Mouse (Mus musculus): Measurements from ENCODE around the gene Mtmr14.

The Mtmr14 gene

GRCm38 (mm10) chr6:113237542-113238270, at the start of gene Mtmr14:
Gene Mtmr14 (plus strand): TSS chr6:113237843.
- peak; percentile 99 for DNase-seq

- DNase-seq, result peak; percentile 55
Measured at GRCm38 (mm10) chr6:113193765-113194460, 43.7 kb upstream of the Mtmr14 start.

GRCm38 (mm10) chr6:113194517-113194840, 43.2 kb upstream of the Mtmr14 start:
- DNase-seq, result no peak

GRCm38 (mm10) chr6:113194841-113195595, 42.6 kb upstream of the Mtmr14 start, which contains the start of gene Lhfpl4:
Gene Lhfpl4 (minus strand): TSS chr6:113195384.
- peak; percentile 83 to 87 for DNase-seq

- DNase-seq, result peak in 1 of 2 experiments; percentile 35
Measured at GRCm38 (mm10) chr6:113195596-113195992, 42.0 kb upstream of the Mtmr14 start.

- peak in 1 of 2 experiments; percentile 10 for DNase-seq
Measured at GRCm38 (mm10) chr6:113216280-113216679, 21.4 kb upstream of the Mtmr14 start.

- no peak for DNase-seq
Measured at GRCm38 (mm10) chr6:113225798-113226197, 11.8 kb upstream of the Mtmr14 start.

- no peak for DNase-seq
Measured at GRCm38 (mm10) chr6:113226705-113227104, 10.9 kb upstream of the Mtmr14 start.

GRCm38 (mm10) chr6:113235141-113235540, 2.5 kb upstream of the Mtmr14 start:
- DNase-seq, result no peak

GRCm38 (mm10) chr6:113238442-113238841, 799 bp downstream of the Mtmr14 start:
- peak in 1 of 2 experiments; percentile 2 for DNase-seq

- DNase-seq, result no peak
Measured at GRCm38 (mm10) chr6:113242753-113243152, 5.1 kb downstream of the Mtmr14 start.

GRCm38 (mm10) chr6:113245585-113245984, 7.9 kb downstream of the Mtmr14 start:
- no peak for DNase-seq

- no peak for DNase-seq
Measured at GRCm38 (mm10) chr6:113250786-113251185, 13.1 kb downstream of the Mtmr14 start.

GRCm38 (mm10) chr6:113251921-113252320, 14.3 kb downstream of the Mtmr14 start:
- DNase-seq, result no peak

GRCm38 (mm10) chr6:113254899-113255298, 17.3 kb downstream of the Mtmr14 start:
- DNase-seq, result no peak

GRCm38 (mm10) chr6:113261174-113261858, 23.7 kb downstream of the Mtmr14 start:
- peak; percentile 15 to 18 for DNase-seq

GRCm38 (mm10) chr6:113263531-113263930, 25.9 kb downstream of the Mtmr14 start:
- no peak for DNase-seq

GRCm38 (mm10) chr6:113264429-113264828, 26.8 kb downstream of the Mtmr14 start:
- DNase-seq, result no peak

GRCm38 (mm10) chr6:113266996-113267655, 29.5 kb downstream of the Mtmr14 start:
- no peak for DNase-seq

- DNase-seq, result no peak
Measured at GRCm38 (mm10) chr6:113267988-113268387, 30.3 kb downstream of the Mtmr14 start.

- DNase-seq, result no peak
Measured at GRCm38 (mm10) chr6:113272365-113272764, 34.7 kb downstream of the Mtmr14 start.

- DNase-seq, result peak in 1 of 2 experiments; percentile 14
Measured at GRCm38 (mm10) chr6:113276846-113277245, 39.2 kb downstream of the Mtmr14 start.
